Mouse (Mus musculus) embryonic facial prominence, embryonic 14.5 days (tissue): ENCODE measurements around the gene Adra2b. TPM values are rescaled to one million over a fixed set of nuclear protein-coding genes. Genes with fewer than 3 reads are reported as not detected.

ENCODE experiments used
- ATAC-seq: fragments of 200-750 bp; cut with Nextera tagmentation; 2 replicates; pipeline ENCODE4 v1.8.0; 2017; ENCODE audit warnings: low read depth, moderate number of reproducible peaks, moderate TSS enrichment
- DNase-seq: peaks from one replicate; pipeline ENCODE4 v3.0.0-alpha.2; 2015; ENCODE audit warnings: low spot score
- H3K27ac ChIP-seq: fragments of 300-500 bp; sonication (generic); replicated peaks from 2 replicates; pipeline ENCODE4 v1.5.1; 2014; ENCODE audit warnings: low read depth, mild to moderate bottlenecking, low read length, moderate library complexity
- H3K27me3 ChIP-seq: fragments of 300-500 bp; sonication (generic); replicated peaks from 2 replicates; pipeline ENCODE4 v1.6.1; 2014; ENCODE audit warnings: low read length; ENCODE audit not compliant: control insufficient read depth, insufficient read depth
- H3K36me3 ChIP-seq: fragments of 300-500 bp; sonication (generic); 2 replicates; pipeline ENCODE4 v1.6.1; 2014; ENCODE audit warnings: low read length, mixed read lengths; ENCODE audit not compliant: control insufficient read depth, insufficient read depth
- H3K4me1 ChIP-seq: fragments of 300-500 bp; sonication (generic); 2 replicates; pipeline ENCODE4 v1.6.1; 2014; ENCODE audit warnings: antibody characterized with exemption, low read length; ENCODE audit not compliant: control insufficient read depth, insufficient read depth
- H3K4me2 ChIP-seq: fragments of 300-500 bp; sonication (generic); 2 replicates; pipeline ENCODE4 v1.6.1; 2014; ENCODE audit warnings: low read depth, mild to moderate bottlenecking, low read length, moderate library complexity, mixed read lengths
- H3K4me3 ChIP-seq: fragments of 300-500 bp; sonication (generic); 2 replicates; pipeline ENCODE4 v1.5.1; 2014; ENCODE audit warnings: low read depth, mild to moderate bottlenecking, low read length
- H3K9ac ChIP-seq: fragments of 300-500 bp; sonication (generic); 2 replicates; pipeline ENCODE4 v1.6.1; 2014; ENCODE audit warnings: low read depth, mild to moderate bottlenecking, low read length, moderate library complexity, mixed read lengths
- H3K9me3 ChIP-seq: fragments of 300-500 bp; sonication (generic); 2 replicates; pipeline ENCODE4 v1.6.1; 2016; ENCODE audit warnings: low read length; ENCODE audit not compliant: control insufficient read depth
- WGBS: fragments of 180-500 bp; shearing (Covaris S2); extraction: QIAGEN DNeasy Blood & Tissue Kit; methylation state at CpG from one replicate; pipeline ENCODE4 v1.1.7; 2014; 5-methylcytosine and 5-hydroxymethylcytosine counted together
- polyA plus RNA-seq: library from polyadenylated mRNA; unstranded; fragments of >200 nt; fragmentation: Nextera tagmentation; extraction: Ambion mirVana; gene quantifications from 2 replicates; pipeline ENCODE4 v1.2.1, GENCODE M21; 2014

Adra2b gene
- polyA plus RNA-seq, 1 experiment from 2014 or later = 0.51 TPM

- no peak for DNase-seq
- no peak overlapping the region for H3K27ac ChIP-seq
These were observed 7.8 kb downstream of the Adra2b start for GRCm38 (mm10) chr2:127370561-127371483.

GRCm38 (mm10) chr2:127371484-127371861 lies 8.5 kb downstream of the Adra2b start:
- WGBS = 67% methylated on average over 1 of the region's 1 CpGs
- H3K4me1 ChIP-seq = no peaks in the 10 kb centered on the region
- no peak for DNase-seq
- H3K4me2 ChIP-seq = no peak overlapping the region
- ATAC-seq = no peak
- no peaks in the 10 kb centered on the region for H3K9me3 ChIP-seq
- H3K27me3 ChIP-seq = peaks cover 13% of the 10 kb centered on the region
- H3K27ac ChIP-seq = no peak overlapping the region
- no peak overlapping the region for H3K4me3 ChIP-seq
- H3K9ac ChIP-seq = no peak overlapping the region
- no peaks in the 10 kb centered on the region for H3K36me3 ChIP-seq

More at GRCm38 (mm10) chr2:127370561-127371483, 7.8 kb downstream of the Adra2b start:
- no peaks in the 10 kb centered on the region for H3K36me3 ChIP-seq
- 35% methylated on average over 8 of the region's 9 CpGs for WGBS
- H3K4me3 ChIP-seq = no peak overlapping the region
- no peak overlapping the region for H3K9ac ChIP-seq
- no peaks in the 10 kb centered on the region for H3K9me3 ChIP-seq
- H3K27me3 ChIP-seq = peaks cover 20% of the 10 kb centered on the region
- no peak for ATAC-seq
- no peaks in the 10 kb centered on the region for H3K4me1 ChIP-seq
- H3K4me2 ChIP-seq = no peak overlapping the region

- 86% methylated on average over 2 of the region's 2 CpGs for WGBS
- Histone ChIP-seq H3K36me3 (no peaks in the 10 kb centered on the region), H3K9ac (no peak overlapping the region), H3K9me3 (no peaks in the 10 kb centered on the region), H3K4me1 (no peaks in the 10 kb centered on the region), H3K27me3 (peaks cover 9% of the 10 kb centered on the region), H3K4me3 (no peak overlapping the region), H3K4me2 (no peak overlapping the region), H3K27ac (no peak overlapping the region)
- DNase-seq (no peak), ATAC-seq (no peak)
These were observed 9.1 kb downstream of the Adra2b start for GRCm38 (mm10) chr2:127372082-127372481.

GRCm38 (mm10) chr2:127374131-127374530 lies 11.1 kb downstream of the Adra2b start:
- DNase-seq (no peak), ATAC-seq (no peak)
- Histone ChIP-seq H3K4me3 (no peak overlapping the region), H3K27me3 (no peaks in the 10 kb centered on the region), H3K4me1 (no peaks in the 10 kb centered on the region), H3K9me3 (no peaks in the 10 kb centered on the region), H3K9ac (no peak overlapping the region), H3K27ac (no peak overlapping the region), H3K36me3 (no peaks in the 10 kb centered on the region), H3K4me2 (no peak overlapping the region)
- WGBS = 79% methylated on average over 3 of the region's 3 CpGs

- no peak overlapping the region for H3K27ac ChIP-seq
- no peak overlapping the region for H3K4me3 ChIP-seq
- H3K4me2 ChIP-seq = no peak overlapping the region
- ATAC-seq (no peak), DNase-seq (no peak)
- no peaks in the 10 kb centered on the region for H3K36me3 ChIP-seq
- WGBS = 73% methylated on average over 3 of the region's 3 CpGs
- no peaks in the 10 kb centered on the region for H3K4me1 ChIP-seq
- H3K27me3 ChIP-seq = no peaks in the 10 kb centered on the region
- no peaks in the 10 kb centered on the region for H3K9me3 ChIP-seq
- H3K9ac ChIP-seq = no peak overlapping the region
These were observed 12.1 kb downstream of the Adra2b start for GRCm38 (mm10) chr2:127375087-127375486.

- 50% methylated on average over 7 of the region's 7 CpGs for WGBS
- H3K4me2 ChIP-seq = no peak overlapping the region
- H3K9ac ChIP-seq = no peak overlapping the region
- no peaks in the 10 kb centered on the region for H3K9me3 ChIP-seq
- DNase-seq (no peak), ATAC-seq (no peak)
- H3K36me3 ChIP-seq = no peaks in the 10 kb centered on the region
- no peaks in the 10 kb centered on the region for H3K27me3 ChIP-seq
- H3K4me3 ChIP-seq = no peak overlapping the region
- no peak overlapping the region for H3K27ac ChIP-seq
- H3K4me1 ChIP-seq = no peaks in the 10 kb centered on the region
These were observed 12.8 kb downstream of the Adra2b start for GRCm38 (mm10) chr2:127375759-127376341.

GRCm38 (mm10) chr2:127376423-127377051 lies 13.5 kb downstream of the Adra2b start:
- no peak for ATAC-seq
- no peak overlapping the region for H3K9ac ChIP-seq

GRCm38 (mm10) chr2:127377942-127378610 lies 15.1 kb downstream of the Adra2b start:
- ATAC-seq = no peak
- H3K27ac ChIP-seq = no peak overlapping the region
- H3K36me3 ChIP-seq = no peaks in the 10 kb centered on the region
- H3K4me3 ChIP-seq = no peak overlapping the region
- no peak for DNase-seq
- H3K4me2 ChIP-seq = no peak overlapping the region
- no peaks in the 10 kb centered on the region for H3K9me3 ChIP-seq
- 63% methylated on average over 7 of the region's 7 CpGs for WGBS
- no peaks in the 10 kb centered on the region for H3K4me1 ChIP-seq
- no peaks in the 10 kb centered on the region for H3K27me3 ChIP-seq
- H3K9ac ChIP-seq = no peak overlapping the region

More at GRCm38 (mm10) chr2:127376423-127377051, 13.5 kb downstream of the Adra2b start:
- no peaks in the 10 kb centered on the region for H3K9me3 ChIP-seq
- no peak for DNase-seq
- H3K4me1 ChIP-seq = no peaks in the 10 kb centered on the region
- no peak overlapping the region for H3K4me2 ChIP-seq
- H3K36me3 ChIP-seq = no peaks in the 10 kb centered on the region
- 76% methylated on average over 6 of the region's 6 CpGs for WGBS
- no peak overlapping the region for H3K4me3 ChIP-seq
- no peaks in the 10 kb centered on the region for H3K27me3 ChIP-seq
- no peak overlapping the region for H3K27ac ChIP-seq
